Mouse (Mus musculus) MEL (cell line): ENCODE data around the gene Art3.

Source experiments
- CHD2 ChIP-seq: IDR thresholded peaks from 2 replicates; pipeline ENCODE4 v1.6.1; 2011; ENCODE audit warnings: low read length, improper control_type of control experiment
- CTCF ChIP-seq, 3 experiments: IDR thresholded peaks in 2 of 3; conservative IDR thresholded peaks in 1 of 3; 2 replicates each; pipeline ENCODE4 v1.5.1; 2011 to 2012; ENCODE audit warnings: low read length in 3 of 3, low read depth in 2 of 3, mild to moderate bottlenecking in 2 of 3, improper control_type of control experiment in 1 of 3, inconsistent platforms in 1 of 3, mixed read lengths in 1 of 3, moderate library complexity in 1 of 3; ENCODE audit not compliant: control insufficient read depth in 1 of 3, insufficient read depth in 1 of 3, poor library complexity in 1 of 3, severe bottlenecking in 1 of 3
- ELF1 ChIP-seq: IDR thresholded peaks from 2 replicates; pipeline ENCODE4 v1.6.1; 2014; ENCODE audit warnings: low read depth, mild to moderate bottlenecking, inconsistent platforms, low read length, improper control_type of control experiment, moderate library complexity
- EP300 ChIP-seq, 2 experiments: IDR thresholded peaks; 2 replicates each; pipeline ENCODE4 v1.6.1; 2011; ENCODE audit warnings: improper control_type of control experiment in 2 of 2, low read length in 2 of 2, low read depth in 1 of 2, mild to moderate bottlenecking in 1 of 2
- HCFC1 ChIP-seq: IDR thresholded peaks from 2 replicates; pipeline ENCODE4 v1.6.1; 2012; ENCODE audit warnings: low read depth, mild to moderate bottlenecking, inconsistent platforms, low read length, improper control_type of control experiment, moderate library complexity
- KAT2A ChIP-seq: conservative IDR thresholded peaks from 2 replicates; pipeline ENCODE4 v1.6.1; 2012; ENCODE audit warnings: low read depth, low read length, improper control_type of control experiment, inconsistent platforms
- MEF2A ChIP-seq: IDR thresholded peaks from 2 replicates; pipeline ENCODE4 v1.6.1; 2014; ENCODE audit warnings: low read depth, mild to moderate bottlenecking, inconsistent platforms, low read length, improper control_type of control experiment; ENCODE audit not compliant: poor library complexity, insufficient replicate concordance, severe bottlenecking; ENCODE audit errors: extremely low read depth
- MYB ChIP-seq: IDR thresholded peaks from 2 replicates; pipeline ENCODE4 v1.6.1; 2011; ENCODE audit warnings: mild to moderate bottlenecking, low read depth, low read length, improper control_type of control experiment
- MYC ChIP-seq: IDR thresholded peaks from 2 replicates; pipeline ENCODE4 v1.6.1; 2011; ENCODE audit warnings: low read depth, mild to moderate bottlenecking, low read length, improper control_type of control experiment, moderate library complexity
- NRF1 ChIP-seq: IDR thresholded peaks from 2 replicates; pipeline ENCODE4 v1.6.1; 2014; ENCODE audit warnings: low read depth, mild to moderate bottlenecking, inconsistent platforms, low read length, improper control_type of control experiment, moderate library complexity; ENCODE audit not compliant: poor library complexity, insufficient read depth, severe bottlenecking
- POLR2AphosphoS2 ChIP-seq: IDR thresholded peaks from 2 replicates; pipeline ENCODE4 v1.6.1; 2011; ENCODE audit warnings: low read length, improper control_type of control experiment
- RCOR1 ChIP-seq: IDR thresholded peaks from 2 replicates; pipeline ENCODE4 v1.6.1; 2012; ENCODE audit warnings: low read depth, mild to moderate bottlenecking, inconsistent platforms, low read length, improper control_type of control experiment
- USF1 ChIP-seq: IDR thresholded peaks from 2 replicates; pipeline ENCODE4 v1.6.1; 2014; ENCODE audit warnings: low read depth, mild to moderate bottlenecking, inconsistent platforms, low read length, improper control_type of control experiment, moderate library complexity
- ZMIZ1 ChIP-seq: IDR thresholded peaks from 2 replicates; pipeline ENCODE4 v1.6.1; 2012; ENCODE audit warnings: low read depth, mild to moderate bottlenecking, inconsistent platforms, low read length, improper control_type of control experiment, moderate library complexity

- no peak for TF ChIP-seq HCFC1
- no peak for TF ChIP-seq CTCF (IDR thresholded peaks at IDR 0.05 in 2 of 3, conservative IDR thresholded peaks at IDR 0.05 in 1 of 3; ENCODE audit: control insufficient read depth in 1 of 3, insufficient read depth in 1 of 3, low read depth in 2 of 3, low read length in 3 of 3, poor library complexity in 1 of 3, severe bottlenecking in 1 of 3)
- no peak for TF ChIP-seq KAT2A
- TF ChIP-seq USF1 = no peak
- TF ChIP-seq MEF2A = no peak
- no peak for TF ChIP-seq MYB
- TF ChIP-seq CHD2 = no peak
- no peak for TF ChIP-seq RCOR1
- TF ChIP-seq NRF1 = no peak
- TF ChIP-seq MYC = no peak
- no peak for TF ChIP-seq ZMIZ1
- no peak for TF ChIP-seq ELF1
- no peak for TF ChIP-seq EP300 (IDR thresholded peaks at IDR 0.05; ENCODE audit: low read depth in 1 of 2, low read length in 2 of 2)
- no peak for TF ChIP-seq POLR2AphosphoS2
Observed at GRCm38 (mm10) chr5:92441494-92441893, 109.9 kb downstream of the Art3 start.
